Mouse (Mus musculus) lung, embryonic 15.5 days (tissue): ENCODE results near the gene Rbpms2. TPM values are rescaled to one million over a fixed set of nuclear protein-coding genes. Genes with fewer than 3 reads are reported as not detected.
A peak's percentile ranks its signal among the peaks of the same experiment; 100 is the strongest.

Experiments
- ATAC-seq: fragments of 200-750 bp; cut with Nextera tagmentation; 2 replicates; pipeline ENCODE4 v1.8.0; 2017; ENCODE audit warnings: moderate number of reproducible peaks, borderline replicate concordance; ENCODE audit not compliant: low FRiP score, low TSS enrichment; ENCODE audit errors: extremely low read depth
- H3K27ac ChIP-seq: fragments of 300-500 bp; sonication (generic); 2 replicates; pipeline ENCODE4 v1.5.1; 2015; ENCODE audit warnings: moderate library complexity, mild to moderate bottlenecking, inconsistent platforms
- H3K27me3 ChIP-seq: fragments of 300-500 bp; sonication (generic); 2 replicates; pipeline ENCODE4 v1.6.1; 2015; ENCODE audit warnings: inconsistent platforms
- H3K36me3 ChIP-seq: fragments of 300-500 bp; sonication (generic); 2 replicates; pipeline ENCODE4 v1.6.1; 2015; ENCODE audit warnings: inconsistent platforms
- H3K4me1 ChIP-seq: fragments of 300-500 bp; sonication (generic); 2 replicates; pipeline ENCODE4 v1.6.1; 2015; ENCODE audit warnings: inconsistent platforms
- H3K4me2 ChIP-seq: fragments of 300-500 bp; sonication (generic); 2 replicates; pipeline ENCODE4 v1.6.1; 2015; ENCODE audit warnings: inconsistent platforms, mild to moderate bottlenecking, moderate library complexity
- H3K4me3 ChIP-seq: fragments of 300-500 bp; sonication (generic); 2 replicates; pipeline ENCODE4 v1.5.1; 2015; ENCODE audit warnings: mild to moderate bottlenecking, inconsistent platforms
- H3K9ac ChIP-seq: fragments of 300-500 bp; sonication (generic); 2 replicates; pipeline ENCODE4 v1.6.1; 2015; ENCODE audit warnings: inconsistent platforms
- H3K9me3 ChIP-seq: fragments of 300-500 bp; sonication (generic); 2 replicates; pipeline ENCODE4 v1.6.1; 2016; ENCODE audit warnings: inconsistent platforms
- WGBS: fragments of 180-500 bp; shearing (Covaris S2); methylation state at CpG from one replicate; pipeline ENCODE4 v1.1.7; 2015; 5-methylcytosine and 5-hydroxymethylcytosine counted together
- polyA plus RNA-seq: library from polyadenylated mRNA; unstranded; fragments of >200 nt; fragmentation: Nextera tagmentation; extraction: Ambion mirVana; gene quantifications from 2 replicates; pipeline ENCODE4 v1.2.1, GENCODE M21; 2015

The Rbpms2 gene
- polyA plus RNA-seq, result 15.1 and 16.6 TPM in 2 replicates

DNA sequence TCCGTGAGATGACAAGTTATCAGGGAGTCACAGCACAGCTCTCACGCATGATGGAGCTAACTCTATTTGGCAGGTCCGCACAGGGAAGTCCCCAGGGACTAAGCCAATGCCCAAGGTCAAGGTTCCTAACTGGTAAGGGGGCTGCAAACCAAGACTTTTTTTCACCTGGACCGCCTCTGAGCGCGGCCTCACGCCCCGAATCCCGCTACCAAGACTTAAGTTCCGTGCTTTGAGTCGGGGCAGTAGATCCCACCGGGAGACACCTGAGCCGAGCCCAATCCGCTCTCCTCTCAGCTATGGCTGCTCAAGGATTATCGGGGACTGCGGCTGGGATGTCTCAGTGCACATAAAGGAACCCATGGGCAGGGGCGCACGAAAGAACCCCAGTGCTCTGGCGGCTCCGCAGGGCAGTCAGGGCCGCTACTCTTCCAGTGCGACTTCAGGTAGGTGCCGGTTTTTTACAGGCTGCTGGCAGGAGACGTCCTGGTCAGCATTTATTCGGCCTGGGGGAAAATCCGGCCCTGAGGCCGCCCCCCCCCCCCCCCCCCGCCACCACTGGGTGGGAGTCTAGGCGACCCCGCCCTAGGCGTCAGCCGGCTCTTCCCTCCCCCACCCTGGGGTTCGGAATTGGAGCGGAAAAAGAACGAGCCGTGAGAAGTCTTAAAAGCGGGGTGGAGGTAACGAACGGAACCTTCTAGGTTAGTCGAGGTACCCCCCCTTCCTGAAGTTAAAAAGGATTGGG is at the start of gene Rbpms2:
TSS of gene Rbpms2 (plus strand) at position 624 of the 742 bp plus-strand sequence.
- H3K9me3 ChIP-seq, result no peaks in the 10 kb centered on the region
- H3K4me1 ChIP-seq, result peaks cover 16% of the 10 kb centered on the region
- H3K9ac ChIP-seq, result peak within 1 kb of the TSS; percentile 64
- 0 out of 2 replicates have a peak, but pooled peaks have one; percentile 13 for ATAC-seq
- H3K4me2 ChIP-seq, result peak within 1 kb of the TSS; percentile 99
- peak within 1 kb of the TSS; percentile 75 for H3K4me3 ChIP-seq
- H3K27me3 ChIP-seq, result peaks cover 43% of the 10 kb centered on the region
- H3K36me3 ChIP-seq, result no peaks in the 10 kb centered on the region
- peak within 1 kb of the TSS; percentile 45 for H3K27ac ChIP-seq
- WGBS, result 1% methylated on average over 39 of the region's 40 CpGs

DNA sequence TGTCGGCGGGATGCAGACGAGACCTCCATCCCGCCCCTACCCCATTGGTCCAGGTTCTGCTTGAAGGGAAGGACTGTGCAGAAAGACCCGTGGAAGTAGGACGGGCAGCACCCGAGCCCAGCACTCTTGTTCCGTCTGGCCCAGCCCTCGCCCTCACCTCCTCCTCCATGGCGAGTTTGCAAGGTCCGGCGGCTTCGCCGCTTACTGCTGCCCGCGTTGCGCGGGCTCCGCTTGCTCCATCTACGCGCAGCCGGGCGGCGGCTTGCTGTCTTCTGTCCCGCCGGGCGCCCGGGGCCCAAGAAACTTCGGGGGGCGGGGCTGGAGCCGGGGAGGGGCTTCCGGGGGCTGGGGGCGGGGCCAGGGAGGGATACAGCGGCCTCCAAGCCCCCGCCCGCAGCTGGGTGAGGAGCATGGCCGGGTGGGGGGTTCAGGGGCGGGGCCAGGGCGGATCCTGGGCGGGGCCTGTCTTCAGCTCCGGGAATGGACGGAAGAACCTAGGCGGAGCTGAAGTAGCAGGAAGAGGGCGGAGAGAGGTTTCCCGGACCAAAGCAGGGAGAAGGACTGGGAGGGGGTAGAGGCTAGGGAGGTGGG is 49.6 kb upstream of the Rbpms2 start, which contains the start of gene Plekho2:
TSS of gene Plekho2 (minus strand) at position 260 of the 591 bp plus-strand sequence.
- peaks cover 55% of the 10 kb centered on the region for H3K4me1 ChIP-seq
- 0% methylated on average over 40 of the region's 45 CpGs for WGBS
- peak; percentile 95 for ATAC-seq

GRCm38 (mm10) chr9:65580401-65581256 is 48.8 kb upstream of the Rbpms2 start:
- Histone ChIP-seq H3K36me3 (no peaks in the 10 kb centered on the region), H3K4me2 (peak overlapping the region; percentile 82), H3K4me1 (peaks cover 48% of the 10 kb centered on the region), H3K4me3 (peak overlapping the region; percentile 71), H3K9me3 (no peaks in the 10 kb centered on the region), H3K9ac (0 out of 2 replicates have a peak overlapping the region, but pooled peaks have one; percentile 14), H3K27ac (peak overlapping the region; percentile 82), H3K27me3 (no peaks in the 10 kb centered on the region)
- peak; percentile 84; the same call in 1 of the 2 replicates for ATAC-seq
- 6% methylated on average over 25 of the region's 29 CpGs for WGBS

More for the DNA sequence above, 49.6 kb upstream of the Rbpms2 start, which contains the start of gene Plekho2:
- Histone ChIP-seq H3K4me3 (peak within 1 kb of the TSS; percentile 71), H3K27me3 (no peaks in the 10 kb centered on the region), H3K4me2 (peak within 1 kb of the TSS; percentile 82), H3K9me3 (no peaks in the 10 kb centered on the region), H3K36me3 (no peaks in the 10 kb centered on the region), H3K9ac (peak within 1 kb of the TSS; percentile 77), H3K27ac (peak within 1 kb of the TSS; percentile 82)

- H3K4me2 ChIP-seq, result no peak overlapping the region
- WGBS, result 24% methylated on average over 8 of the region's 8 CpGs
- no peaks in the 10 kb centered on the region for H3K27me3 ChIP-seq
- H3K4me3 ChIP-seq, result no peak overlapping the region
- no peak overlapping the region for H3K9ac ChIP-seq
- ATAC-seq, result no peak
- peaks cover 25% of the 10 kb centered on the region for H3K4me1 ChIP-seq
- no peaks in the 10 kb centered on the region for H3K9me3 ChIP-seq
- H3K27ac ChIP-seq, result no peak overlapping the region
- H3K36me3 ChIP-seq, result no peaks in the 10 kb centered on the region
Measured at GRCm38 (mm10) chr9:65583045-65583444, 46.4 kb upstream of the Rbpms2 start.

DNA sequence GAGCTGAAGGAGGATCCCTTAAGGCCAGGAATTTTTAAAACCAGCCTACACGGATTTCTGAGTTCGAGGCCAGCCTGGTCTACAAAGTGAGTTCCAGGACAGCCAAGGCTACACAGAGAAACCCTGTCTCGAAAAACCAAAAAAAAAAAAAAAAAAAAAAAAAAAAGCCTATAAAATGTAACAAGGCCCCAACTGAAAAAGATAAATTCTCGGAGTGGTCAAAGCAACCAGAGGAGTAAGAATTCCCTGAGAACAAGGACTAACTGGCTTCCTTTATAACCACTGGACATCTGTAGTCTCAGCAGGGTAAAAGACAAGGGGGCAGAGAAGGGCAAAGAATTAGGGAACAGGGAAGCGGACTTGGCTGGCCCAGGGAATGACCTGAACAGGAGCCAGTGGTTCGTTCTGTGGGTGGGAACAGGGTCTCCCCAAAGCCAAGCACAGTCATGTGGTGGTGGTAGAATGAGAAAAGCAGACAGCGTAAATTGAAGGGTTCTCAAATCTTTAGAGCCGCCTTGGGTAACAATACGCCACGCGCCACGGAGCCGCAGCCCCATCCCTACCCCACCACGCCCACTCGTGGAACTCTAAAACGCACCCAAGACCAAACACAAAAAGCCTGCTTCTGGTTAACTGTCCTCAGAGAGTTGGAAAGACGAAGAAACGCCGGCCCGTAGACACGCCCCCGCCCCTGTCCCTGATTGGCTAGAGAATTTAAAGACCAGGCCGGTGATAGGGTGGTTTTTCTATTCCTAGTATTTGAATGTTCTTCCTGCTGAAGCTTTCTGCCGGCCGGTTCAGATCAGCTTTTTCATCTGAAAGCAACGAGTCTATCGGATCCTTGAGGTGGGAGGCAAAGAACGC is 42.8 kb upstream of the Rbpms2 start, which contains the start of gene Pif1:
TSS of gene Pif1 (plus strand) at position 755 of the 864 bp plus-strand sequence.
- Histone ChIP-seq H3K9me3 (no peaks in the 10 kb centered on the region), H3K27me3 (no peaks in the 10 kb centered on the region), H3K36me3 (peaks cover 14% of the 10 kb centered on the region), H3K4me1 (peaks cover 20% of the 10 kb centered on the region), H3K4me3 (peak within 1 kb of the TSS; percentile 63), H3K27ac (peak within 1 kb of the TSS; percentile 59), H3K4me2 (peak within 1 kb of the TSS; percentile 97), H3K9ac (peak within 1 kb of the TSS; percentile 61)
- peak; percentile 87; the same call in 1 of the 2 replicates for ATAC-seq
- 11% methylated on average over 28 of the region's 28 CpGs for WGBS

DNA sequence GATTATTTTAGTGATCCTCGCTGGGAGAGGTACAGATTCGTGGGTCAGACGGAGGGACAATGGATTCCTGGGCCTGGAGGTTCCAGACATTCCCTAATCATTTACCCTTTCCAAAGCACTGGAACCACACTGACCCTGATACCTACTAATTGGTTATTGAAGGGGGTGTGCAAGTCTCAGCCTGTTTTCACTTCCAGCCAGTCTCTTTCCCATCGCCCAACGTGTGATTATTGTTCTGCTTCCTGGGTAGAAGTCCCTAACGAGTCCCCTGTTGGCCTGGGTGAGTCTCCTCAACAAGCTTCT is 42.2 kb upstream of the Rbpms2 start:
- peaks cover 18% of the 10 kb centered on the region for H3K36me3 ChIP-seq
- H3K4me1 ChIP-seq, result peaks cover 20% of the 10 kb centered on the region
- H3K27ac ChIP-seq, result no peak overlapping the region
- H3K27me3 ChIP-seq, result no peaks in the 10 kb centered on the region
- peak overlapping the region; percentile 63 for H3K4me3 ChIP-seq
- WGBS, result under 1% methylated on average over 6 of the region's 6 CpGs
- ATAC-seq, result no peak
- H3K4me2 ChIP-seq, result peak overlapping the region; percentile 97
- no peaks in the 10 kb centered on the region for H3K9me3 ChIP-seq
- H3K9ac ChIP-seq, result peak overlapping the region; percentile 61

DNA sequence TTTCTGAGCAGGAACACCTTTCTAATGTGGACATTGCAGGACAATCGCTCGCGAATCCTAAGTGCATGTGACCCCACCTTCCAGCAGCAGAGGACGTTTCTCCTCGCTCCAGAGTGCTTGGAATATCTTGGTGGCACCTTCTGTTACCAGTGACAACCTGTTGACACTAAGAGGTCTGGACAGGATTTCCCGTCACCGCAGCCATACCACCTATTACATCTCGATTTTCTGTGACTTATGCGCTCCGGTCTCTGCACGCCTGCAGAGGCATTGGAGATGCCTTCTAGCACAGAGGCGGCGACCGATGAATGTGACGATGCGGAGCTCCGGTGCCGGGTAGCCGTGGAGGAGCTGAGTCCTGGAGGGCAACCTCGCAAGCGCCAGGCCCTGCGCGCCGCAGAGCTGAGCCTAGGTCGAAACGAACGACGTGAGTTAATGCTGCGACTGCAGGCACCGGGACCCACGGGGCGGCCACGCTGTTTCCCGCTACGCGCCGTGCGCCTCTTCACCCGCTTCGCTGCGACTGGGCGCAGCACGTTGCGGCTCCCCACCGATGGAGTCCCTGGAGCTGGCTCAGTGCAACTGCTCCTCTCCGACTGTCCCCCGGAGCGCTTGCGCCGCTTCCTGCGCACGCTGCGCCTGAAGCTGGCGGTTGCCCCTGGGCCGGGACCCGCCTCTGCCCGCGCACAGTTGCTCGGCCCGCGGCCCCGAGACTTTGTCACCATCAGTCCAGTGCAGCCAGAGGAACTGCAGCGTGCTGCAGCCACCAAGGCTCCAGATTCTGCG is 41.7 kb upstream of the Rbpms2 start:
- no peak overlapping the region for H3K27ac ChIP-seq
- no peak for ATAC-seq
- peak overlapping the region; percentile 61 for H3K9ac ChIP-seq
- peaks cover 22% of the 10 kb centered on the region for H3K36me3 ChIP-seq
- H3K9me3 ChIP-seq, result no peaks in the 10 kb centered on the region
- peak overlapping the region; percentile 63 for H3K4me3 ChIP-seq
- peak overlapping the region; percentile 97 for H3K4me2 ChIP-seq
- peaks cover 20% of the 10 kb centered on the region for H3K4me1 ChIP-seq
- under 1% methylated on average over 64 of the region's 64 CpGs for WGBS
- H3K27me3 ChIP-seq, result no peaks in the 10 kb centered on the region

- peaks cover 18% of the 10 kb centered on the region for H3K4me1 ChIP-seq
- H3K4me3 ChIP-seq, result peak overlapping the region; percentile 63
- peak overlapping the region; percentile 61; the same call in 1 of the 2 replicates for H3K9ac ChIP-seq
- H3K27me3 ChIP-seq, result no peaks in the 10 kb centered on the region
- peak overlapping the region; percentile 97 for H3K4me2 ChIP-seq
- 81% methylated on average over 3 of the region's 3 CpGs for WGBS
- H3K9me3 ChIP-seq, result no peaks in the 10 kb centered on the region
- no peak for ATAC-seq
- peaks cover 35% of the 10 kb centered on the region for H3K36me3 ChIP-seq
- H3K27ac ChIP-seq, result no peak overlapping the region
Measured at GRCm38 (mm10) chr9:65589091-65589490, 40.4 kb upstream of the Rbpms2 start.

- Histone ChIP-seq H3K4me1 (peaks cover 18% of the 10 kb centered on the region), H3K27me3 (no peaks in the 10 kb centered on the region), H3K27ac (no peak overlapping the region), H3K4me2 (no peak overlapping the region), H3K4me3 (no peak overlapping the region), H3K9ac (no peak overlapping the region), H3K9me3 (no peaks in the 10 kb centered on the region), H3K36me3 (peaks cover 46% of the 10 kb centered on the region)
- 86% methylated on average over 3 of the region's 3 CpGs for WGBS
- no peak for ATAC-seq
Measured at GRCm38 (mm10) chr9:65592721-65593120, 36.7 kb upstream of the Rbpms2 start.

- peaks cover 12% of the 10 kb centered on the region for H3K4me1 ChIP-seq
- no peak overlapping the region for H3K4me3 ChIP-seq
- no peaks in the 10 kb centered on the region for H3K27me3 ChIP-seq
- WGBS, result 82% methylated on average over 9 of the region's 9 CpGs
- H3K4me2 ChIP-seq, result no peak overlapping the region
- H3K27ac ChIP-seq, result no peak overlapping the region
- no peaks in the 10 kb centered on the region for H3K9me3 ChIP-seq
- H3K36me3 ChIP-seq, result peaks cover 46% of the 10 kb centered on the region
- no peak for ATAC-seq
- H3K9ac ChIP-seq, result no peak overlapping the region
Measured at GRCm38 (mm10) chr9:65593596-65593995, 35.9 kb upstream of the Rbpms2 start.
